Mouse (Mus musculus) layer of hippocampus, adult 2 months (tissue): ENCODE data around the gene Gm21293. TPM values are rescaled to one million over a fixed set of nuclear protein-coding genes. Genes with fewer than 3 reads are reported as not detected.
"Not testable (repeated sequence)": the region's sequence is repeated elsewhere in the genome, so short reads cannot be mapped to it uniquely, and the experiment has no call there.

Source experiments
- DNase-seq, 2 experiments: peaks; one replicate each; pipeline ENCODE4 v3.0.0; 2022; ENCODE audit warnings: low spot score in 2 of 2
- H3K27ac ChIP-seq: fragments of 200-600 bp; 2 replicates; pipeline ENCODE4 v1.8.1; 2022
- H3K4me3 ChIP-seq: fragments of 200-600 bp; 2 replicates; pipeline ENCODE4 v1.8.1; 2022; ENCODE audit warnings: mild to moderate bottlenecking
- CTCF ChIP-seq: fragments of 200-600 bp; conservative IDR thresholded peaks from 2 replicates; pipeline ENCODE4 v1.8.1; 2022; ENCODE audit warnings: antibody characterized with exemption, mild to moderate bottlenecking, moderate library complexity
- long read RNA-seq, 2 experiments: library from polyadenylated mRNA; stranded (forward); transcript quantifications; one replicate each; pipeline ENCODE4 v2.0.0; 2021; ENCODE audit warnings: borderline mapping rate in 2 of 2
- total RNA-seq, 2 experiments: library from RNA; stranded (reverse); gene quantifications; 2 replicates each; pipeline ENCODE4 v1.2.3; 2021

The Gm21293 gene
- not detected for total RNA-seq
- long read RNA-seq, experiment 1 = 0 reads
- long read RNA-seq, experiment 2 = 0 reads

DNA sequence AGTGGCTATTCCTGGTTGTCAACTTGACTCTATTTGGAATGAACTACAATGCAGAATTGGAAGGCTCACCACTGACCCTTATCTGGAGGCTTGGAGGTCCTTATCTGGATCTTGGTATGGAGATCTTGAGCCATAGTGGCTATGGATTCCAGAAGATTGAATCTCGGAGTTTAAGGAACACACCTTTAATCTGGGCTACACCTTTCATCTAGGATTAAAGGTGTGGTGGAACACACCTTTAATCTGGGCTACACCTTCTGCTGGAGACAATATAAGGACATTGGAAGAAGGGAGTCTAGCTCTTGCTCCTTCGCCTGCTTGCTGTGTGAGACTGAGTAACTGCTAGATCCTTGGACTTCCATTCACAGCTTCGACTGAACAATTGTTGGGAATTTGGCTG, at the start of gene Gm21293:
Gene Gm21293, plus strand, starts transcription at position 301 of the 400 bp plus-strand sequence.
- H3K4me3 ChIP-seq, DNase-seq, H3K27ac ChIP-seq: not testable (repeated sequence)

DNA sequence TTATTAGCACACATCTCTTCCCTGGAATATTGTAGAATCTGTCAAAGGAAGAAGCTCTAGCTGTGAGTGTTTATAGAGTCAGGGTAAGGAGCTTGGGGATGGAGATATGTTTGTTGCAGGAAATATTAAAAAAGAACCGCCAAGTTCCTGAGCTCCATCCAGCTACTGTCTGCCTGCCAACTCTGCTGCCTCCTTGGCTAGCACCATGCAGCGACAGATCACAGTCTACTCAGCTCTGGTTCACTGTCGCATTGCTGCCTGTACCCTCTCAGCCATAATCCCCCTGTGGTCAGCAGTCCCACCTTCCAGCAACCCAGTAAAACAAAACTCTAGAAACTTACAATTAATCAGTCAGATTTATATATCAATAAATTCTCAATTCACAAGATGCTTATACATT, 32.7 kb upstream of the Gm21293 start:
- H3K27ac ChIP-seq = no peak overlapping the region
- DNase-seq = no peak
- TF ChIP-seq CTCF = no peak
- H3K4me3 ChIP-seq = no peak overlapping the region

DNA sequence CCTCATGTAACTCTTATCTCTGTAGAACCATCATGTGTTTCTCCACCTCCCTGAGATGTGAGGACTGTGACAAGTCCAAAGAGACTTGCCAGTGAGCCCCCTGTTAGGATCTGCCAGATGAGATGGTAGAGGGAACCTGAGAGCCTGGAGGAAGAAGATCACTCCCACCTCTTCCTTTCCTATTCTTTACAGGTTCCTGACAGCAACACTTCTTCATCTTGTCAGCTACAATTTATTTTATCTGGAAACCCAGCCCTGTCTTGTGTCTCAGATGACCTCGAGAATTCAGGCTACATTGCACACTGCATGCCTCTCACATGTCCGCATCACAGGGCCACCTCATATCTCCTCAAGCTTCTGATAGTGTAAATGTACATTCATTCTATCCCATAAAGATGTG, 24.5 kb upstream of the Gm21293 start:
- Histone ChIP-seq H3K27ac (no peak overlapping the region), H3K4me3 (no peak overlapping the region)
- DNase-seq = no peak
- no peak for TF ChIP-seq CTCF

DNA sequence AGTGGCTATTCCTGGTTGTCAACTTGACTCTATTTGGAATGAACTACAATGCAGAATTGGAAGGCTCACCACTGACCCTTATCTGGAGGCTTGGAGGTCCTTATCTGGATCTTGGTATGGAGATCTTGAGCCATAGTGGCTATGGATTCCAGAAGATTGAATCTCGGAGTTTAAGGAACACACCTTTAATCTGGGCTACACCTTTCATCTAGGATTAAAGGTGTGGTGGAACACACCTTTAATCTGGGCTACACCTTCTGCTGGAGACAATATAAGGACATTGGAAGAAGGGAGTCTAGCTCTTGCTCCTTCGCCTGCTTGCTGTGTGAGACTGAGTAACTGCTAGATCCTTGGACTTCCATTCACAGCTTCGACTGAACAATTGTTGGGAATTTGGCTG, 8.4 kb downstream of the Gm21293 start, which contains the start of gene Gm6763:
Gene Gm6763, plus strand, starts transcription at position 301 of the 400 bp plus-strand sequence.
- H3K4me3 ChIP-seq, DNase-seq: not testable (repeated sequence)

DNA sequence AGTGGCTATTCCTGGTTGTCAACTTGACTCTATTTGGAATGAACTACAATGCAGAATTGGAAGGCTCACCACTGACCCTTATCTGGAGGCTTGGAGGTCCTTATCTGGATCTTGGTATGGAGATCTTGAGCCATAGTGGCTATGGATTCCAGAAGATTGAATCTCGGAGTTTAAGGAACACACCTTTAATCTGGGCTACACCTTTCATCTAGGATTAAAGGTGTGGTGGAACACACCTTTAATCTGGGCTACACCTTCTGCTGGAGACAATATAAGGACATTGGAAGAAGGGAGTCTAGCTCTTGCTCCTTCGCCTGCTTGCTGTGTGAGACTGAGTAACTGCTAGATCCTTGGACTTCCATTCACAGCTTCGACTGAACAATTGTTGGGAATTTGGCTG, 16.9 kb downstream of the Gm21293 start, which contains the start of gene Gm8764:
Gene Gm8764, plus strand, starts transcription at position 301 of the 400 bp plus-strand sequence.
- H3K27ac ChIP-seq, DNase-seq, H3K4me3 ChIP-seq: not testable (repeated sequence)

More for the DNA sequence above, 8.4 kb downstream of the Gm21293 start, which contains the start of gene Gm6763:
- not testable (repeated sequence) for H3K27ac ChIP-seq

DNA sequence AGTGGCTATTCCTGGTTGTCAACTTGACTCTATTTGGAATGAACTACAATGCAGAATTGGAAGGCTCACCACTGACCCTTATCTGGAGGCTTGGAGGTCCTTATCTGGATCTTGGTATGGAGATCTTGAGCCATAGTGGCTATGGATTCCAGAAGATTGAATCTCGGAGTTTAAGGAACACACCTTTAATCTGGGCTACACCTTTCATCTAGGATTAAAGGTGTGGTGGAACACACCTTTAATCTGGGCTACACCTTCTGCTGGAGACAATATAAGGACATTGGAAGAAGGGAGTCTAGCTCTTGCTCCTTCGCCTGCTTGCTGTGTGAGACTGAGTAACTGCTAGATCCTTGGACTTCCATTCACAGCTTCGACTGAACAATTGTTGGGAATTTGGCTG, 25.4 kb downstream of the Gm21293 start, which contains the start of gene Gm21304:
Gene Gm21304, plus strand, starts transcription at position 301 of the 400 bp plus-strand sequence.
- H3K27ac ChIP-seq, DNase-seq, H3K4me3 ChIP-seq: not testable (repeated sequence)

DNA sequence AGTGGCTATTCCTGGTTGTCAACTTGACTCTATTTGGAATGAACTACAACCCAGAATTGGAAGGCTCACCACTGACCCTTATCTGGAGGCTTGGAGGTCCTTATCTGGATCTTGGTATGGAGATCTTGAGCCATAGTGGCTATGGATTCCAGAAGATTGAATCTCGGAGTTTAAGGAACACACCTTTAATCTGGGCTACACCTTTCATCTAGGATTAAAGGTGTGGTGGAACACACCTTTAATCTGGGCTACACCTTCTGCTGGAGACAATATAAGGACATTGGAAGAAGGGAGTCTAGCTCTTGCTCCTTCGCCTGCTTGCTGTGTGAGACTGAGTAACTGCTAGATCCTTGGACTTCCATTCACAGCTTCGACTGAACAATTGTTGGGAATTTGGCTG, 33.9 kb downstream of the Gm21293 start, which contains the start of gene Gm21312:
Gene Gm21312, plus strand, starts transcription at position 301 of the 400 bp plus-strand sequence.
- not testable (repeated sequence) for DNase-seq, H3K27ac ChIP-seq, H3K4me3 ChIP-seq

DNA sequence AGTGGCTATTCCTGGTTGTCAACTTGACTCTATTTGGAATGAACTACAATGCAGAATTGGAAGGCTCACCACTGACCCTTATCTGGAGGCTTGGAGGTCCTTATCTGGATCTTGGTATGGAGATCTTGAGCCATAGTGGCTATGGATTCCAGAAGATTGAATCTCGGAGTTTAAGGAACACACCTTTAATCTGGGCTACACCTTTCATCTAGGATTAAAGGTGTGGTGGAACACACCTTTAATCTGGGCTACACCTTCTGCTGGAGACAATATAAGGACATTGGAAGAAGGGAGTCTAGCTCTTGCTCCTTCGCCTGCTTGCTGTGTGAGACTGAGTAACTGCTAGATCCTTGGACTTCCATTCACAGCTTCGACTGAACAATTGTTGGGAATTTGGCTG, 42.4 kb downstream of the Gm21293 start, which contains the start of gene Gm20765:
Gene Gm20765, plus strand, starts transcription at position 301 of the 400 bp plus-strand sequence.
- H3K27ac ChIP-seq, DNase-seq, H3K4me3 ChIP-seq: not testable (repeated sequence)

DNA sequence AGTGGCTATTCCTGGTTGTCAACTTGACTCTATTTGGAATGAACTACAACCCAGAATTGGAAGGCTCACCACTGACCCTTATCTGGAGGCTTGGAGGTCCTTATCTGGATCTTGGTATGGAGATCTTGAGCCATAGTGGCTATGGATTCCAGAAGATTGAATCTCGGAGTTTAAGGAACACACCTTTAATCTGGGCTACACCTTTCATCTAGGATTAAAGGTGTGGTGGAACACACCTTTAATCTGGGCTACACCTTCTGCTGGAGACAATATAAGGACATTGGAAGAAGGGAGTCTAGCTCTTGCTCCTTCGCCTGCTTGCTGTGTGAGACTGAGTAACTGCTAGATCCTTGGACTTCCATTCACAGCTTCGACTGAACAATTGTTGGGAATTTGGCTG, 51.0 kb downstream of the Gm21293 start, which contains the start of gene Gm4340:
Gene Gm4340, plus strand, starts transcription at position 301 of the 400 bp plus-strand sequence.
- not testable (repeated sequence) for DNase-seq, H3K4me3 ChIP-seq, H3K27ac ChIP-seq

Other genes starting within 250 kb of the Gm21293 start
- gene Gm6763, start 8.5 kb downstream of the Gm21293 start, total RNA-seq = not detected
- gene Gm8764, start 17.0 kb downstream of the Gm21293 start, total RNA-seq = not detected
- not detected for gene Gm21304, start 25.5 kb downstream of the Gm21293 start, total RNA-seq
- gene Gm21312, start 34.0 kb downstream of the Gm21293 start, total RNA-seq = not detected
- not detected for gene Gm20765, start 42.5 kb downstream of the Gm21293 start, total RNA-seq
- gene Gm4340, start 51.1 kb downstream of the Gm21293 start, total RNA-seq = not detected